Mouse (Mus musculus) thymus, adult 2 months (tissue): ENCODE data around the gene Gab3. TPM values are rescaled to one million over a fixed set of nuclear protein-coding genes. Genes with fewer than 3 reads are reported as not detected.

Experiments
- DNase-seq: peaks from one replicate; pipeline ENCODE4 v3.0.0; 2021
- H3K27ac ChIP-seq: fragments of 200-500 bp; 2 replicates; pipeline ENCODE4 v1.5.1; 2012; ENCODE audit warnings: low read length, control low read depth; ENCODE audit not compliant: control insufficient read depth, insufficient read depth
- H3K27me3 ChIP-seq: fragments of 200-500 bp; 2 replicates; pipeline ENCODE4 v1.6.1; 2012; ENCODE audit warnings: mild to moderate bottlenecking, low read length, moderate library complexity, mixed read lengths; ENCODE audit not compliant: control insufficient read depth, insufficient read depth
- H3K36me3 ChIP-seq: fragments of 200-500 bp; 2 replicates; pipeline ENCODE4 v1.6.1; 2012; ENCODE audit warnings: mild to moderate bottlenecking, low read length, moderate library complexity; ENCODE audit not compliant: control insufficient read depth, insufficient read depth
- H3K4me1 ChIP-seq: fragments of 200-500 bp; replicated peaks from 2 replicates; pipeline ENCODE4 v1.6.1; 2012; ENCODE audit warnings: low read length; ENCODE audit not compliant: control insufficient read depth, insufficient read depth
- H3K4me3 ChIP-seq: fragments of 200-500 bp; 2 replicates; pipeline ENCODE4 v1.5.1; 2012; ENCODE audit warnings: mild to moderate bottlenecking, low read length, control low read depth, moderate library complexity; ENCODE audit not compliant: control insufficient read depth, insufficient read depth
- CTCF ChIP-seq: fragments of 200-500 bp; IDR thresholded peaks from 2 replicates; pipeline ENCODE4 v1.5.1; 2012; ENCODE audit warnings: mild to moderate bottlenecking, control low read depth, low read length, moderate library complexity, borderline replicate concordance; ENCODE audit not compliant: control insufficient read depth, poor library complexity, insufficient read depth; ENCODE audit errors: extremely low read depth
- POLR2A ChIP-seq: fragments of 200-500 bp; IDR thresholded peaks from 2 replicates; pipeline ENCODE4 v1.6.1; 2012; ENCODE audit warnings: mild to moderate bottlenecking, low read length, control low read depth, moderate library complexity; ENCODE audit not compliant: control insufficient read depth, poor library complexity, insufficient read depth; ENCODE audit errors: extremely low read depth
- WGBS: fragments of 180-500 bp; shearing (Covaris S2); methylation state at CpG from one replicate; pipeline ENCODE4 v1.1.7; 2018; 5-methylcytosine and 5-hydroxymethylcytosine counted together
- polyA plus RNA-seq: library from polyadenylated mRNA; depleted of rRNA; stranded (reverse); fragments of >200 nt; gene quantifications from 2 replicates; pipeline ENCODE4 v1.2.3, GENCODE M21; 2012

The Gab3 gene
- polyA plus RNA-seq, 1 experiment = 3.0 TPM

DNA sequence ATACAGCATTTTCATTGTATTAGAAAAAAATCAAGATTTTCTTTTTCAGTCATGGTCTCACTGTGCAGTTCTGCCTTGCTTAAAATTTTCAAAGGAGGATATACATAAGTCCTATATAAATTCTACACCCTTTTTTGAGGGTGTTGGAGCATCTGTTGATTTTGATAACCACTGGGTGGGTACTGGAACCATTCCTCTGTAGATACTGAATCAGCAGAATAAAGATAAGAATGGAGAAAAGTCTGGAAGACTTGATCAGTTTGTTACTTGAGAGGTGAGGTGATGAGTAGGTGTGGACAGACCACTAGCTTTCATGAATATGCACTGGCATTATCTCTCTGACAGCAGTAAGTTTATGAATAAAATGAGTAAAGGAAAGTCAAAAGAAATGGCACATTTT lies 30.3 kb upstream of the Gab3 start:
- TF ChIP-seq CTCF = no peak
- TF ChIP-seq POLR2A = no peak
- DNase-seq = no peak
- H3K27me3 ChIP-seq = no peaks in the 10 kb centered on the region

DNA sequence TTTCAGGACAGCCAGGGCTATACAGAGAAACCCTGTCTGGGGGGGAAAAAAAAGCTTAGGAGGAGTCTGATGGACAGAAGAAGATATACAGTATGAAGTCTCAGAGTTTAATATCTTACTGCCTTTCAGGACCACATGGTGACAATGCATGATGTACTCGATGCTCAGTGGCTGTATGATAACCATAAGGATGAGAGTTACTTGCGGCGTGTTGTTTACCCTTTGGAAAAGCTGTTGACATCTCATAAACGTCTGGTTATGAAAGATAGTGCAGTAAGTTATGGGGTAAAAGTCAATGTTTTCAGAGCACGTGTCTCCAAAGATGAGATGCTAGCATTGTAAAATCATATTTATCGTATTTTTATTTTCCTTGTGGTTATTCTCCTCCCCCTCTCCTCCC lies 17.0 kb upstream of the Gab3 start:
- no peaks in the 10 kb centered on the region for H3K27me3 ChIP-seq
- peaks cover 45% of the 10 kb centered on the region for H3K36me3 ChIP-seq
- no peak for DNase-seq
- no peak overlapping the region for H3K4me3 ChIP-seq
- H3K27ac ChIP-seq = no peak overlapping the region
- H3K4me1 ChIP-seq = no peaks in the 10 kb centered on the region
- WGBS = 97% methylated on average over 6 of the region's 6 CpGs
- no peak for TF ChIP-seq CTCF
- no peak for TF ChIP-seq POLR2A

More for the DNA sequence above, 30.3 kb upstream of the Gab3 start:
- Histone ChIP-seq H3K4me1 (no peaks in the 10 kb centered on the region), H3K27ac (no peak overlapping the region), H3K36me3 (peaks cover 39% of the 10 kb centered on the region), H3K4me3 (no peak overlapping the region)

DNA sequence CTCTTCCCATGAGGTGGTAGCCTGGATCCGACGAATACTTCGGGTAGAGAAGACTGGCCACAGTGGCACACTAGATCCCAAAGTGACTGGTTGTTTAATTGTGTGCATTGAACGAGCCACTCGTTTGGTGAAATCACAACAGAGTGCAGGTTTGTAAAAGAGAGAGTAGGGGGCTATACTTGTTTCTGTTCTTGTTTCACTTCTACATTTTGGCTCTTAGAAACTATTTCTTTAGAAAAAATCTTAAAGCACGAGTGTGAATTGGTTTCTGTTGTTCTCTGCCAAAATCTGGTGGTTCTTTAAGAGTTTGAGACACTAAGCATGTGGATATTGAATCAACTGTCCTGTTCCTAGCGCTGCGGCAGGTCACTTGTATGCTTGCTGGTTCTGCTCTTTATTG lies 13.5 kb upstream of the Gab3 start:
- TF ChIP-seq POLR2A = no peak
- no peak for TF ChIP-seq CTCF

DNA sequence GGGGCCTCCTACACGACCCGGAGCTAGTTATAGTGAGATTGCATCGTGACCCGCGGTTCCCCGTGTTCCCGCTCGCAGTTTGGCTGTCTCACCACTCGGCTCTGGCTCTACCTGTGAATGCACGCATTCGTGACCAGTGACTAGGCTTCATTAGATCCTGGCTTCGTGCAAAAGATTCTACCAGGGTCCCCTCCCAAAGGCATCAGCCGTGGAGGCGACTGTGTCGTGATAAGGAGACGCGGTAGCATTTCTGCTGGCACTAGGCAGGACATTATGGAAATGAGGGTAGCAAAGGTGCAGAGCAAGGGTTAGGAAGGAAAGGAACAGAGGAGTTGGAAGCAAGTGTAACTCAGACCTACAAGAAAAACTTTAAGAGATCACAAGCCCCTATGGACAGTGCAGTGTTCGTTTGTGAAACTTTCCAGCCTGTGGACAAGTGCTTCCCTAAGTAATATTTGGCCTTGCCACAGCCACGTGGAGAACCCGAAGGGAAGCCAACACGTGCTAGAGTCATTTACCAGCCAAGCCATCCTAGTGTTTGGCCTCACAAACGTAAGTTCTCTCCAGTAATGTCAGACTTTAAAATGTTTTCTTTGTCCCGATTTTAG lies 11.0 kb upstream of the Gab3 start:
- TF ChIP-seq CTCF (no peak), POLR2A (no peak)
- H3K36me3 ChIP-seq = peaks cover 13% of the 10 kb centered on the region; the same call in 1 of the 2 replicates
- H3K4me1 ChIP-seq = no peaks in the 10 kb centered on the region
- WGBS = 2% methylated on average over 23 of the region's 23 CpGs
- H3K27ac ChIP-seq = peak overlapping the region; percentile 28
- no peak for DNase-seq
- H3K27me3 ChIP-seq = no peaks in the 10 kb centered on the region
- H3K4me3 ChIP-seq = peak overlapping the region; percentile 82

More for the DNA sequence above, 13.5 kb upstream of the Gab3 start:
- Histone ChIP-seq H3K27me3 (no peaks in the 10 kb centered on the region), H3K4me3 (no peak overlapping the region), H3K36me3 (peaks cover 19% of the 10 kb centered on the region; the same call in 1 of the 2 replicates), H3K27ac (no peak overlapping the region), H3K4me1 (no peaks in the 10 kb centered on the region)
- no peak for DNase-seq
- WGBS = 92% methylated on average over 8 of the region's 8 CpGs

DNA sequence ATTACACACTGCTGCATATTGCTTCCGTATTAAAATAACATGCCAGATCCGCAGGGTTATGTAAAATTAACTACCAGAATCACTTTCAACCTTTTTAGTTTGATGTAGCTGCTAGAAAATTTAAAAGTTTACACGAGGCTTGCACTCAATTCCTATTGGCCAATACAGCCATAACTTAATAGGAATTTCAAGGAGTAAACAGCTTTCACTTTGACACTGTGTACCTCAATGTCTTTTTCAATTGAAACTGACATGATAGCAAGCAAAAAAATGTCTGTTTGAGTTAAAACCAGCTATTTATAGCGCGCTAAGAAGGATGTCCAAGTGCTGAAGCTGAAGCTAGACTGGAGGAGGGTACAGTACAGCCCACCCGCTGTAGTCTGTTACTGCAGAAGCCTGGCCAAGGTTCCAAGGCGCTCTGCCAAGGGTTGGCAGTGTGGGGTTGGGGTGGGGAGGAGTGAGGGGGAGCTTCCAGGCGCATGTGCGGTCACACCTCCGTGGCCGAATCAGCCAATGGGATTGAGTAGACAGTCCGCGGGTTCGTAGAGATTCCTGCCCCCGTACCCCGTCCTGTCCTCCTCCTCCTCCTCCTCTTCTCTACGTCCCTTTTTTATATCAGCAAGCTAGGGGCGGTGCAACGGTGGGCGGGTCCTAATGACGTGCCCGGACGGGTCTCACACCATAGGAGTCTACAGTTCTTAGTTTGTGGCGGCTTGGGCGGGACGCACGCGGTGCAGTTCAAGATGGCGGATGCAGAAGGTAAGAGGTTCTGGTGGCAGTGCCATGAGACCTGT lies 10.3 kb upstream of the Gab3 start, which contains the start of gene Dkc1:
Gene Dkc1 (plus strand): TSS at position 486 of the 794 bp plus-strand sequence.
- H3K36me3 ChIP-seq = peaks cover 13% of the 10 kb centered on the region; the same call in 1 of the 2 replicates

DNA sequence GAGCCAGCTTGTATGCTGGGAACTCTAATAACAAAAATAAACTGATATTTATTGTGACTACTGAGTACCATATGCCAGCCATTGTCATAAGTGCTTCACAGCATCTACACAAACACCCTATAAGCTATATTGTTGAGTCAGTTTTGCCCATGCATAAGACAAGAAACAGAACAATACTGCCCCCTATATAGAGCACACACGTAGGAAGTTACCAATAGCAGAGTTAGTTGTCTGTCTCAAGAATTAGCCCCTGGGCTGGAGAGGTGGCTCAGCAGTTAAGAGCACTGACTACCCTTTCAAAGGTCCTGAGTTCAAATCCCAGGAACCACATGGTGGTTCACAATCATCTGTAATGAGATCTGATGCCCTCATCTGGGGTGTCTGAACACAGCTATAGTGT lies 396 bp upstream of the Gab3 start:
- WGBS = 5% methylated on average over 1 of the region's 1 CpGs
- no peak for DNase-seq

More for the DNA sequence above, 10.3 kb upstream of the Gab3 start, which contains the start of gene Dkc1:
- Histone ChIP-seq H3K4me3 (peak within 1 kb of the TSS; percentile 82), H3K27me3 (no peaks in the 10 kb centered on the region), H3K4me1 (no peaks in the 10 kb centered on the region), H3K27ac (peak within 1 kb of the TSS; percentile 28)
- DNase-seq = peak; percentile 91
- peak; percentile 58 for TF ChIP-seq POLR2A
- TF ChIP-seq CTCF = no peak
- 1% methylated on average over 28 of the region's 29 CpGs for WGBS

More for the DNA sequence above, 396 bp upstream of the Gab3 start:
- Histone ChIP-seq H3K36me3 (no peaks in the 10 kb centered on the region), H3K4me1 (0 out of 2 replicates have a peak, but pooled peaks cover 2% of the 10 kb centered on the region), H3K27ac (no peak overlapping the region), H3K4me3 (no peak overlapping the region), H3K27me3 (no peaks in the 10 kb centered on the region)
- TF ChIP-seq POLR2A (no peak), CTCF (no peak)
